Mouse (Mus musculus): ENCODE data around the gene Kazald1. TPM values are rescaled to one million over a fixed set of nuclear protein-coding genes. Genes with fewer than 3 reads are reported as not detected.

Gene Kazald1
- total RNA-seq, 2 experiments from 2014 or later: 0.94 to 1.6 TPM

DNA sequence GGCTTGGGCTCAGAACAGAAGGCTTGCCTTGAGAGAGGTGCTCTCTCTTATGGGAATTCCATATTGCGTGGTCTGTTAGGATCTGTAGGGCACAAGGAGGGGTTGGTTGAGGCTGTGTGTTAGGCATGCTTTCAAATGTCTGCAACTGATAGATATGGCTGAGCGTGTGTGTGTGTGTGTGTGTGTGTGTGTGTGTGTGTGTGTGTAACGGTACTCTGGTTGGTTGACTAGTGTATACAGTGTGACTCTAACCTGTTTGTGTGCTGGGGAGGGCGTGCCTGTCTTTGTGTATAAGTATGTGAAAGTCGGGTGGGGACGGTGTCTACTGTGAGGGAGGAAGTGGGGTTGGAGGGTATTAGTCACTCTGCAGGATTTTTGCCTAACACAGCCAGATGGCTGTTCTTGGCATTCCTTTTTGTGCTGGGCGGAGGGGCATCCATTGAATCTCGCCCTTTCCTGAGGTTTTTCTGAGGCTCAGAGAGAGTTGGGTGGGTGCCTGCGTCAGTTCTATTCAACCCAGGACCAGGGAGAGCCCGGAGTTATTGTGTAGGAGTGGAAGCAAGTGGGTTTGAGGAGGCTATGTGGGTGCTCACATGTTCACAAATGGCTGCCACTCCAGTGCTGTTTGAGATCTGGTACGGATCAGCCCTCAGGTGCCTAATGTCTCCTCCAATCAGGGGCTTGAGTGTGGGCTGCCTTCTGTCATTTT lies 27.0 kb upstream of the Kazald1 start:
- DNase-seq (ENCODE audit: low spot score in 2 of 2): peak; percentile 71 to 85

DNA sequence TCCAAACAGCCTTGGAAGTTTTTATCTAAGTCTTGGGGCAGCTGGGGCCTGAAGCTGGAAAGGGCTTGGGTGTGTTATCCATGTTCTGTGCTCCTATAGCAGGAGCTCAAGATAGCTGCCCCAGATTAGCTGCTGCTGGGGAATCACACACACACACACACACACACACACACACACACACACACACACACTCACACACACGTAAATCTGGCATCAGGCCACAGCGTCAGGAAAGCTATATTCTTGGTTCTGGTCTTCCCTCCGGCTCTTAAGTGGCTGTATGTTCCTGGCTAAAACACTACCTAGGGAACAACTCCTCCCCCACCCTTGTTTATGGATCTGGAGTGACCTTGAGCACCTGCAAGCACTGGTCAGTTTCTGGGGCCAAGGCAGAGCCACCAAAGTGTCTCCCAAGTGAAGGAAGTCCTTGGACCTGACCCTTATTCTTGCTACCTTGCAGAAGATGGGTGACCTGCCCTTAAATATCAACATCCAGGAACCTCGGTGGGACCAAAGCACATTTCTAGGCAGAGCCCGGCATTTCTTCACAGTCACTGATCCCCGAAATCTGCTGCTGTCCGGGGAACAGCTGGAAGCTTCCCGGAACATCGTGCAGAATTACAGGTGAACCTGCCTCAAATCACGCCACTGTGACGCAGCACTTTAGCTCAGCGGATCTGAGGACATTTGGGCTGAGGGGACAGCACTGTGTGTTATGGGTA lies 26.2 kb upstream of the Kazald1 start:
- no peak for DNase-seq (ENCODE audit: low spot score in 2 of 2)

DNA sequence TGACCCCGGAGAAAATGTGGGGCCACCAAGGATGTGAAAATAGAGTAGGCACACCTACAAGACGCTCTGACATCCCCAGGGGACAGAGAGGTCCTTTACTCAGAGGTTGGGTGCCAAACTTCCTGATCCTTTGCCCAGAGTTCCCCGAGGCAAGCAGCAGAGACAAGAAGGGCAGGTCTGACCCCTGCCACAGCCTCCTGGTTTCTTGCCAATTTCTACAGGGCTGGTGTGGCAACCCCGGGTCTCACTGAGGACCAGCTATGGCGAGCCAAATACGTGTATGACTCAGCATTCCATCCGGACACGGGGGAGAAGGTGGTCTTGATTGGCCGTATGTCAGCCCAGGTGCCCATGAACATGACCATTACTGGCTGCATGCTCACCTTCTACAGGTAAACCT lies 25.5 kb upstream of the Kazald1 start:
- DNase-seq (ENCODE audit: low spot score in 2 of 2): no peak

DNA sequence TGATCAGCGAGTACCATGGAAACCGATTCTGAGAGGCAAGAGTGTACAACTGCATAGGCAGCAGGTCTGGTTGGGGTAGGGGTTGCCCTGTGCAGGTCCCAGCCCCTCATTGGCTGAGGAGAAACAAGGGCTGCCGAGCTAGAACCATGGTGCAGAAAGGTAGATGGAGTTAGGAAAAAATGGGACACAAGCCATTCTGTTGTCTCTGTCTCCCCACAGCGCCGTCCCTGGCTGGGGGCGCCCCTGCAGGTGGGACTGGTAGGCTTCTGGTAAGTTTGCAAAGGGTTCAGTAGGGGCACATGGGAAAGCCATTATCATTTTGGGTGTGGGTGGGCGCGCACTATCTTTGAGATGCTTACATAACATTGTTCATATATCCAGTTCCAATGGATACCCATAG lies 21.6 kb upstream of the Kazald1 start:
- no peak for DNase-seq (ENCODE audit: low spot score in 2 of 2)

DNA sequence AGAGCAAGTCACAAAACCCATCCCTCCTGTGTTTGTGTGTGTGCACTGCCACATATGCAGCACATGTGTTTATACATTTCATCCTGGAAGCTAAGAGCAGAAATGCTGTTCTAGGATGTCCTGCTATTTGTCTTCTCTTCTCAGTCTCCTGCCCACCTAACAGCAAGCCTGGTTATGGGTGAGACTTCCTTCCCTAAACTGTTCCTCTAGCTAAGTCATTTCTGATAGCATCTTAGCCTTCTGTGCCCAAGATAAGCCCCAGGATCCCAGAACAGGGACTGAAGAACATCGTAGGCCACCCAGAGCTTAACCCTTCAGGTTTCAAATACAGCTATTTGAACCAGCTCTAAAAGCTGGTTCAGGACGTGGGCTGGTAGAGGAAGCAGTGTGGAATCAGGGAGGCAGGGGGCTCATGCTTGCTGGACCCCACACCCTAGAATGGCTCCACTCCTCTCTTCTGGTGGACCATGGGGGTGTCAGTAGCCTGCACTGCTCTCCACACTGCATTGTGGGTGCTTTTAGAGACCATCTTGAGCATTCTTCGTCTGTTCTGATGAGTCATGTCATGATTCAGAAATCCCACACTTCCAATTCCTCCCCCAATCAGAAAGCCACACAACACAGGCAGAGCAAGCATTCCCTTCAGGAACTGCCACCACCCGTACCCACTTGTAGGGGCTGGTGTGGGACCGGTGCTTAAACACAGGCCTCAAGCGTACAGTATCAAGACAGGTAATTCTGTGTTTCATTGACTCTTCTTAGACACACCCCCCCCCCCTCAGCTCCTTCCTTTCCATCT lies 19.9 kb upstream of the Kazald1 start:
- no peak for DNase-seq (ENCODE audit: low spot score in 2 of 2)

- DNase-seq (ENCODE audit: low spot score in 2 of 2): peak in 1 of 2 experiments; percentile 73
Measured at GRCm38 (mm10) chr19:45056364-45056763, 18.7 kb upstream of the Kazald1 start.

GRCm38 (mm10) chr19:45056908-45057698 lies 17.9 kb upstream of the Kazald1 start:
- DNase-seq (ENCODE audit: low spot score in 2 of 2): no peak

DNA sequence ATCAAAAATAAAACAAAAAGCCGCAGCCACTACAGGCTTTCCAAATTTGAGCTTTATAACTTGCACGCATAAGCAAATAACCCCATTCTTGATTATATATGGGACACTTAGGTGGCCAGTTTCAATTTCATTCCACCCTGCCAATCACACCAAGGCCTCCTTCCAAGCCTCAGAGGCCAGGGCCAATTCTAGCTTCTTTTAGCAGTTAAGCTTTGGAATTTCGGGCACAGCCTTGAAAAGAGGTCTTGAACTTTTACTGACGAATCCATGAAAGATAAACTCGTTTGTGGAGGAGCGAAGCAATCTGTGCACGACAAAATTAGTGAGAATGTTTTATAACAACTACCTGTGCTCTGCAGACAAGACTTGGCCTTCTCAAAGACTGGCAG lies 17.3 kb upstream of the Kazald1 start:
- DNase-seq (ENCODE audit: low spot score in 2 of 2): no peak

DNA sequence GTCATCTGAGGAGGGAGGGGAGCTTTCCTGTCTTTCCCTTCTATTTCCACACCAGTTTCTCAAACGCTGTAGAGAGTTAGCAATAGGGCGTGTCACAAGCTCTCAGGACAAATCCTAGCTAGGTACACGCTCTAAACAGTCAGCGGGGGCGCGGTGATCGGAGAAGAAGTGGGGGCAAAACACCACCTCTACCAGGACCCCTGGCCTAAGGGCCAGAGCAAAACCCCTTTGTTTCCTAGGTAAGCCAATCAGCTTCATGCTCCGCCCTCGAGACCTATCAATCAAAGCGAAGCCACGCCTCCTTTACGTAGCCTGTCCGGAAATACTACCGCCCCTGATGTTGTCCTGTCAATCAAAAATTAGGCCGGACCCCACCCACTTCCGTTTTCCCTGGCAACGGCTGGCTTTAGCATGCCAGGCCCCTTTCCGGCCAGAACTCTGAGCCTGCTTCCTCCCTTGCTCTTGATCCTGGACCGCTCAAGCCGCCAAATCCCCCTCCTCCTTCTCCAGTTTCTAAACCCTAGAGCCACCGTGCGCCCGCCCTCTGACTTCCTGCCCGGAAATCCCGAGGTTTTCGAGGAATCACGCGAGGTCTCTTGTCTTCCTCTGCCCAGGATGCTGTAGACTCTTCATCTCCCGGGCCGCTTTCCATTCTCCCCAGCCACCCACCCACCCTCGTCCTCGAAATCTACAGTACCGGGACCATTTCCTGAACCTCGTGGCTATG lies 16.8 kb upstream of the Kazald1 start:
- peak; percentile 94 to 95 for DNase-seq (ENCODE audit: low spot score in 2 of 2)

GRCm38 (mm10) chr19:45058841-45059240 lies 16.2 kb upstream of the Kazald1 start:
- no peak for DNase-seq (ENCODE audit: low spot score in 2 of 2)

DNA sequence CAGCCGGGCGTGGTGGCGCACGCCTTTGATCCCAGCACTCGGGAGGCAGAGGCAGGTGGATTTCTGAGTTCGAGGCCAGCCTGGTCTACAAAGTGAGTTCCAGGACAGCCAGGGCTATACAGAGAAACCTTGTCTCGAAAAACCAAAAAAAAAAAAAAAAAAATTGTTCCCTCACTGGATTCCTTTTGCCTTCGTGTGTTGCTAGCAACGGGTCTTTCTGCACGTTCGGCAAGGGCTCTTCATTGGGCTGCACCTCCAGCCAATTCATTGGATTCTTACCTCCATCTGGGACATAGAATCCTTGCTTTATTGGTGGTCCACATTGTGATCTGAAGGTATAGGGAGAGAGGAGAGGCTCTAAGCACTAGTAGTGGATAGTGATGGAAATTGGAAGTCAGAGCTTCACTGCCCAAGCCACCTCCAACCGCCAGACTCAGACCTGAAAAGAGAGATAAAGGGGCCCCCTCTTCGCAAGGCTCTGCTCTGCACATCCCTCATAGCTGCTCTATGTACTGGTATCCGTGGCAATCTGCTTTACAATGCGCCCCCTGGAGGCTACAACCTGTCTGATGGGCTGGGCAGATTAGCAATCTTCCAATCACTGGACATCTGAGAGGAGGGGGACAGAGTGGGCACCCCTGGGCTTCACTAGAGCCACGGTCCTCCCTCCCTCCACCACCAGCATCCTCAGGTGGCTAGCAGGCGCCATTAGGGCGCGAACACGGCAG lies 11.3 kb upstream of the Kazald1 start:
- no peak for DNase-seq (ENCODE audit: low spot score in 2 of 2)

DNA sequence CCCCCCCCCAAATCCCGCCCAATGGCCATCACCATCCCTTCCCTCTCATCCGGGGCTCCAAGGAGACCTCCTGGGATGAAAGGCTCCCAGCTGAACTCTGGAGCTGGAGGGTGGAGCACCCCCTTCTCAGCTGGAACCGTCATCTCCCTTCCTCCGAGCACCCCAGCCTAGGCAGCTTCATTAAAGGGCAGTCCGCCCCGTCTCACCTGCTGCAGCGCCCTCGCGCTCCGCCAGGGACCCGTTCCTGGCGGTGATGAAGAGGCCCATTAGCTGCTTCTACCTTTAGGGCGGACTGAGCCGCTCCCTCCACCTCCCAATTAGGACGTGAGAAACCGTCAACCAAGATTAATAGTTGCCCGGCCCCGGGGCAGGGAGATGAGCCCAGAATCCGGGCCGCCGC lies 9.8 kb upstream of the Kazald1 start:
- no peak for DNase-seq (ENCODE audit: low spot score in 2 of 2)

- DNase-seq (ENCODE audit: low spot score in 2 of 2): no peak
Measured at GRCm38 (mm10) chr19:45067170-45067569, 7.9 kb upstream of the Kazald1 start.

- no peak for DNase-seq (ENCODE audit: low spot score in 2 of 2)
Measured at GRCm38 (mm10) chr19:45067758-45068510, 7.1 kb upstream of the Kazald1 start.

DNA sequence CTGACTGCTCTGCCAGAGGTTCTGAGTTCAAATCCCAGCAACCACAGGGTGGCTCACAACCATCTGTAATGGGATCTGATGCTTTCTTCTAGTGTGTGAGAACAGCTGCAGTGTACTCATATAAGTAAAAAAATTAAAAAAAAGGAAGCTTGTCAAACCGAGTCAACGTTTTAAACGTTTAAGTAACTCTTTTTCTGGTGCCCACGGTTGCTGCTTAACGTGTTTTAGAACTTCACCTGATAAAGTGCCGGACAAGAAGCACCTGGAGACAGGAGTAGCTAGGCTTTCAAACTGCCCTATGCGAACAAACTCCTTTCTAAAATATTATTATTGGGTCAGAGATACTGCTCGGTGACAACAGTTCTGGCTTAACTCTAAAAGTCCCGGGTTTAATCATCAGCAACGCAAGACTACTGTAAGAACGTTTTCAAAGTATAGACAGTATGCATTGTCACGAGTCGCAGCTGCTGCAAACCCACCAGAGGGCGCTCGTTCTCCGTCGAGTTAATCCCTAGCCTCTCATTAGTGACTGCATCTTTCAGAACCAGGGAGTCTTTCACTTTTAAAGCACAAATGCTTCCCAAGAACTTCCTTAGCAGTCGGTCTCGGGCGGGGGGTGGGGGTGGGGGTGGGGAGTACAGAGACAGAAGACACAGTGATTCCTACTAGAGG lies 1.0 kb upstream of the Kazald1 start:
- DNase-seq (ENCODE audit: low spot score in 2 of 2): peak; percentile 64 to 82

- DNase-seq (ENCODE audit: low spot score in 2 of 2): no peak
Measured at GRCm38 (mm10) chr19:45075323-45076035, 438 bp downstream of the Kazald1 start.

GRCm38 (mm10) chr19:45076036-45076575 lies 1.1 kb downstream of the Kazald1 start:
- no peak for DNase-seq (ENCODE audit: low spot score in 2 of 2)
